Mouse (Mus musculus) E14TG2a.4 (cell line): Measurements from ENCODE around the gene Manbal.

Source experiments
- CTCF ChIP-seq: conservative IDR thresholded peaks from 2 replicates; pipeline ENCODE4 v1.5.1; 2014; ENCODE audit warnings: low read length
- POU5F1 ChIP-seq: IDR thresholded peaks from 2 replicates; pipeline ENCODE4 v1.6.1; 2014; ENCODE audit warnings: low read length, borderline replicate concordance

DNA sequence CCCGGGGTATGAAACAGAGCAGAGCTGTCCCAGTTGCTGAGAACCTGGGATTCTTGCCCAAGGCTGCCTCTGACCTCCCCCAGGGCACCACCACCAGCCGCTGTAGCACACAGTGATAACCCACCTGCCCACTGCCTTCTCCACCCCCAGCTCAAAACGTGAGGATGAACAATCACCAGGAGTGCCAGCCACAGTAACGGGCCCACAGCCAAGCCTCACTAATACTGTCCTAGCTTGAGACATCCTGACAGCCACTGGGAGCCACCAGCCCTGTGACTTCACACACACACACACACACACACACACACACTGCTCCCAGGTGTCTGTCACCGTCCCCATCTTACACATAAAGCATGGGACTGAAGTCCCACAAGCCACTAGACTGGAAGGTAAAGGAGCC, 28.0 kb downstream of the Manbal start:
- TF ChIP-seq CTCF: no peak
- TF ChIP-seq POU5F1: no peak
